Mouse (Mus musculus) liver, embryonic 14.5 days (tissue): ENCODE measurements at regions not wholly inside any gene's neighbourhood (a gene's known extent, or its start where the extent isn't known, plus 50 kb on each side); places are given as distances from the start of the nearest gene placed in this dataset.

Experiments used
- ATAC-seq: fragments of 200-750 bp; cut with Nextera tagmentation; 2 replicates; pipeline ENCODE4 v1.8.0; 2017; ENCODE audit warnings: moderate number of reproducible peaks, mild to moderate bottlenecking, moderate library complexity; ENCODE audit not compliant: insufficient read depth
- DNase-seq, 3 experiments: peaks; one replicate each; pipeline ENCODE4 v3.0.0-alpha.2; 2012 to 2013; ENCODE audit warnings: low read depth in 3 of 3, low spot score in 3 of 3
- H3K27ac ChIP-seq: fragments of 300-500 bp; sonication (generic); 2 replicates; pipeline ENCODE4 v1.5.1; 2014; ENCODE audit warnings: moderate library complexity, mild to moderate bottlenecking, control low read depth, inconsistent platforms
- H3K27me3 ChIP-seq: fragments of 300-500 bp; sonication (generic); 2 replicates; pipeline ENCODE4 v1.6.1; 2014; ENCODE audit warnings: mild to moderate bottlenecking, low read length, moderate library complexity; ENCODE audit not compliant: control insufficient read depth, insufficient read depth
- H3K36me3 ChIP-seq: fragments of 300-500 bp; sonication (generic); replicated peaks from 2 replicates; pipeline ENCODE4 v1.6.1; 2014; ENCODE audit warnings: low read depth; ENCODE audit not compliant: control insufficient read depth, insufficient read depth
- H3K4me1 ChIP-seq, 2 experiments: fragments of 200-500 bp in 1 of 2; fragments of 300-500 bp in 1 of 2; sonication (generic) in 1 of 2; replicated peaks; 2 replicates each; pipeline ENCODE4 v1.6.1; 2012 to 2014; ENCODE audit warnings: antibody characterized with exemption in 1 of 2, inconsistent platforms in 1 of 2, low read length in 1 of 2; ENCODE audit not compliant: control insufficient read depth in 2 of 2, insufficient read depth in 2 of 2
- H3K4me2 ChIP-seq: fragments of 300-500 bp; sonication (generic); 2 replicates; pipeline ENCODE4 v1.6.1; 2014; ENCODE audit warnings: low read depth, mild to moderate bottlenecking, control low read depth, moderate library complexity
- H3K4me3 ChIP-seq, 2 experiments: fragments of 200-500 bp in 1 of 2; fragments of 300-500 bp in 1 of 2; sonication (generic) in 1 of 2; 2 replicates each; pipeline ENCODE4 v1.5.1; 2012 to 2014; ENCODE audit warnings: low read depth in 2 of 2, low read length in 2 of 2, mild to moderate bottlenecking in 2 of 2, control low read depth in 1 of 2, inconsistent platforms in 1 of 2, moderate library complexity in 1 of 2; ENCODE audit not compliant: insufficient read depth in 1 of 2
- H3K9ac ChIP-seq: fragments of 300-500 bp; sonication (generic); replicated peaks from 2 replicates; pipeline ENCODE4 v1.6.1; 2014; ENCODE audit warnings: mild to moderate bottlenecking, control low read depth, moderate library complexity
- H3K9me3 ChIP-seq: fragments of 300-500 bp; sonication (generic); 2 replicates; pipeline ENCODE4 v1.6.1; 2016; ENCODE audit warnings: low read length, mixed read lengths; ENCODE audit not compliant: control insufficient read depth
- CTCF ChIP-seq: IDR thresholded peaks from 2 replicates; pipeline ENCODE4 v1.5.1; 2016; ENCODE audit warnings: antibody characterized with exemption, low read depth, control low read depth
- EP300 ChIP-seq: IDR thresholded peaks from 2 replicates; pipeline ENCODE4 v1.6.1; 2016; ENCODE audit warnings: antibody characterized with exemption, low read depth
- WGBS: fragments of 180-500 bp; shearing (Covaris S2); extraction: QIAGEN DNeasy Blood & Tissue Kit; methylation state at CpG from one replicate; pipeline ENCODE4 v1.1.7; 2014; ENCODE audit not compliant: insufficient replicate concordance; 5-methylcytosine and 5-hydroxymethylcytosine counted together

GRCm38 (mm10) chr7:37395881-37396513, 377.4 kb downstream of the Zfp536 start:
- no peaks in the 10 kb centered on the region for H3K9me3 ChIP-seq
- H3K27ac ChIP-seq: no peak overlapping the region
- H3K4me1 ChIP-seq: no peaks in the 10 kb centered on the region
- 60% methylated on average over 13 of the region's 13 CpGs for WGBS
- no peaks in the 10 kb centered on the region for H3K36me3 ChIP-seq
- no peak overlapping the region for H3K4me2 ChIP-seq
- no peaks in the 10 kb centered on the region for H3K27me3 ChIP-seq
- H3K9ac ChIP-seq: no peak overlapping the region
- DNase-seq (no peak), ATAC-seq (no peak)
- TF ChIP-seq EP300 (no peak), CTCF (no peak)
- no peak overlapping the region for H3K4me3 ChIP-seq

GRCm38 (mm10) chr7:37403483-37403882, 370.0 kb downstream of the Zfp536 start:
- no peaks in the 10 kb centered on the region for H3K4me1 ChIP-seq
- WGBS: 67% methylated on average over 2 of the region's 2 CpGs
- ATAC-seq: no peak

GRCm38 (mm10) chr7:37413350-37413749, 360.1 kb downstream of the Zfp536 start:
- Histone ChIP-seq H3K9me3 (no peaks in the 10 kb centered on the region), H3K36me3 (no peaks in the 10 kb centered on the region), H3K9ac (no peak overlapping the region), H3K27me3 (no peaks in the 10 kb centered on the region), H3K4me3 (no peak overlapping the region), H3K27ac (no peak overlapping the region), H3K4me2 (no peak overlapping the region), H3K4me1 (no peaks in the 10 kb centered on the region)
- 60% methylated on average over 4 of the region's 4 CpGs for WGBS
- no peak for DNase-seq
- ATAC-seq: no peak
- TF ChIP-seq CTCF: no peak

More at GRCm38 (mm10) chr7:37403483-37403882, 370.0 kb downstream of the Zfp536 start:
- no peak overlapping the region for H3K4me2 ChIP-seq
- no peak for TF ChIP-seq CTCF
- no peak for TF ChIP-seq EP300
- no peak overlapping the region for H3K27ac ChIP-seq
- DNase-seq: no peak
- H3K36me3 ChIP-seq: no peaks in the 10 kb centered on the region
- no peaks in the 10 kb centered on the region for H3K27me3 ChIP-seq
- H3K9me3 ChIP-seq: no peaks in the 10 kb centered on the region
- no peak overlapping the region for H3K4me3 ChIP-seq
- no peak overlapping the region for H3K9ac ChIP-seq

- ATAC-seq: no peak
- Histone ChIP-seq H3K4me1 (no peaks in the 10 kb centered on the region), H3K4me3 (no peak overlapping the region), H3K36me3 (no peaks in the 10 kb centered on the region), H3K9ac (no peak overlapping the region), H3K27me3 (no peaks in the 10 kb centered on the region), H3K27ac (no peak overlapping the region), H3K9me3 (no peaks in the 10 kb centered on the region), H3K4me2 (no peak overlapping the region)
- no peak for TF ChIP-seq EP300
- TF ChIP-seq CTCF: no peak
- WGBS: 62% methylated on average over 10 of the region's 10 CpGs
- DNase-seq: no peak
Observed at GRCm38 (mm10) chr7:37421704-37422103, 351.7 kb downstream of the Zfp536 start.
